Mouse (Mus musculus) hindbrain, embryonic 12.5 days (tissue): ENCODE results near the gene Chsy1. TPM values are rescaled to one million over a fixed set of nuclear protein-coding genes. Genes with fewer than 3 reads are reported as not detected.

Experiments used
- ATAC-seq: fragments of 200-750 bp; cut with Nextera tagmentation; 2 replicates; pipeline ENCODE4 v1.8.0; 2017; ENCODE audit warnings: moderate TSS enrichment; ENCODE audit not compliant: low FRiP score
- H3K27ac ChIP-seq: fragments of 300-500 bp; sonication (generic); 2 replicates; pipeline ENCODE4 v1.5.1; 2016; ENCODE audit warnings: mild to moderate bottlenecking
- H3K27me3 ChIP-seq: fragments of 300-500 bp; sonication (generic); 2 replicates; pipeline ENCODE4 v1.6.1; 2016; ENCODE audit warnings: mild to moderate bottlenecking
- H3K36me3 ChIP-seq: fragments of 300-500 bp; sonication (generic); 2 replicates; pipeline ENCODE4 v1.6.1; 2016; ENCODE audit warnings: mild to moderate bottlenecking
- H3K4me1 ChIP-seq: fragments of 300-500 bp; sonication (generic); 2 replicates; pipeline ENCODE4 v1.6.1; 2016
- H3K4me2 ChIP-seq: fragments of 300-500 bp; sonication (generic); replicated peaks from 2 replicates; pipeline ENCODE4 v1.6.1; 2016; ENCODE audit warnings: mild to moderate bottlenecking
- H3K4me3 ChIP-seq: fragments of 300-500 bp; sonication (generic); 2 replicates; pipeline ENCODE4 v1.5.1; 2016; ENCODE audit warnings: mild to moderate bottlenecking
- H3K9ac ChIP-seq: fragments of 300-500 bp; sonication (generic); 2 replicates; pipeline ENCODE4 v1.6.1; 2016; ENCODE audit warnings: mild to moderate bottlenecking, moderate library complexity
- H3K9me3 ChIP-seq: fragments of 300-500 bp; sonication (generic); replicated peaks from 2 replicates; pipeline ENCODE4 v1.6.1; 2016; ENCODE audit warnings: mild to moderate bottlenecking
- WGBS: fragments of 180-500 bp; shearing (Covaris S2); methylation state at CpG from one replicate; pipeline ENCODE4 v1.1.7; 2016; 5-methylcytosine and 5-hydroxymethylcytosine counted together
- polyA plus RNA-seq: library from polyadenylated mRNA; unstranded; fragments of >200 nt; fragmentation: Nextera tagmentation; extraction: Ambion mirVana; gene quantifications from 2 replicates; pipeline ENCODE4 v1.2.1, GENCODE M21; 2016

Chsy1 gene
- polyA plus RNA-seq, 1 experiment from 2014 or later: 16.1 TPM

DNA sequence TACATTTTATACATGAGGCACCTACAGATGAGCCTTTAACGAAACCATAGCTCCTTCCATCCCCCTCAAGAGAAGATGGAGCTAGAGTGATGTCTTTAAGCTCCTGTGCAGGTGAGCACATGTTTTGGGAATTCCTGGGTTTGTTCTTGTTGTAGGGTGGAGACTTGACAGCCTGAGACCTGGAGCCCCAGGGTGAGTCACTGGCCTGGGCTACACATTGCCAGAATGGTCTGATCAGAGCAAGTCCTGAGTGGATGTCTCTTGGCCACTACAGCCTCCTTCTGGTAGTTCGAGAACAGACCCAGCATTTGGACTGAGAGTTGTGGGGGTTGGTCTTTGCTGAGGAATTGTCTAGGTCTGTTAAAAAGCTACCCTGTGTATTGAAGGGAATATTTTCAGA is 92.3 kb downstream of the Chsy1 start:
- ATAC-seq: no peak
- Histone ChIP-seq H3K4me3 (no peak overlapping the region), H3K9me3 (no peaks in the 10 kb centered on the region), H3K9ac (no peak overlapping the region), H3K4me2 (no peak overlapping the region), H3K27ac (no peak overlapping the region), H3K4me1 (peaks cover 17% of the 10 kb centered on the region), H3K27me3 (no peaks in the 10 kb centered on the region), H3K36me3 (no peaks in the 10 kb centered on the region)
- 88% methylated on average over 2 of the region's 2 CpGs for WGBS

DNA sequence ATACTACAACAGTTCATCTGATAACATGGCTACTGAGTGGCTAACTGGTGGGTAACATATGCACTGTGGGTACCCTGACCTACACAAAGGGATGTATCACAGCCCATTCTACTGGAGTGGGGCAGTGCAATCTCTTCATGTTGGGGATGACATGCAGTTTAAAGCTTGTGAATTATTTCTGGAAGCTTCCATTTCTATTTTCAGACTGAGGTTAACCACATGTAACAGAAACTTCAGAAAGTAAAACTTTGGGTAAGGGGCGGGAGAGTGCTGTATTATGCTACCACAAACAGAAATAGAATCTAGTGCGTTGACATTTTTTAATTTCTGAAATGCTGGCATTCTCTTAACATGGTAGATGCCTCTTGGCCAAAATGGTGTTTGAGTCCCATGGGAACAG is 100.6 kb downstream of the Chsy1 start:
- 88% methylated on average over 2 of the region's 2 CpGs for WGBS

DNA sequence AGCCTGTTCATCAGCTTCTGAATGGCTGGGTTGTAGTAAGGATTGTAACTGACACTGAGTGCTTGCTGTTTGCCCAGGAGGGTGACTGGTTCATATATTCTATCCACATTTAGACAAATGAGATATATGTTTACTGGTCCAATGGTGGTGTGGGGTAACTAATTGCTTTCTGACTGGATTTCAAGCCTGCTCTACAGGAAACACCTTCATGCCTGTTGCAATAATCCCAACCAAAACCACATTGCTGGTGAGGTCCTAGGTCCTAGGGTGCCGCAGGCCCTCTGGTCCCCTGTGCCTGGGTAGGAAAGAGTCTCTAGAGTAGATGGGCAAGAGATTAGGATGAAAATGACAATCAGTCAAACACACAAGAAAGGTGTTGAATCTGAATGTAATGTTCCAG is 103.6 kb downstream of the Chsy1 start:
- H3K4me2 ChIP-seq: no peak overlapping the region
- no peak for ATAC-seq
- peaks cover 4% of the 10 kb centered on the region for H3K4me1 ChIP-seq
- WGBS: 84% methylated on average over 1 of the region's 1 CpGs
- no peak overlapping the region for H3K27ac ChIP-seq
- no peaks in the 10 kb centered on the region for H3K27me3 ChIP-seq
- no peaks in the 10 kb centered on the region for H3K9me3 ChIP-seq
- H3K4me3 ChIP-seq: no peak overlapping the region
- H3K9ac ChIP-seq: no peak overlapping the region
- no peaks in the 10 kb centered on the region for H3K36me3 ChIP-seq

More for the DNA sequence above, 100.6 kb downstream of the Chsy1 start:
- ATAC-seq: no peak
- H3K27ac ChIP-seq: no peak overlapping the region
- no peak overlapping the region for H3K4me3 ChIP-seq
- no peak overlapping the region for H3K4me2 ChIP-seq
- no peaks in the 10 kb centered on the region for H3K36me3 ChIP-seq
- no peak overlapping the region for H3K9ac ChIP-seq
- H3K27me3 ChIP-seq: no peaks in the 10 kb centered on the region
- no peaks in the 10 kb centered on the region for H3K4me1 ChIP-seq
- H3K9me3 ChIP-seq: no peaks in the 10 kb centered on the region

DNA sequence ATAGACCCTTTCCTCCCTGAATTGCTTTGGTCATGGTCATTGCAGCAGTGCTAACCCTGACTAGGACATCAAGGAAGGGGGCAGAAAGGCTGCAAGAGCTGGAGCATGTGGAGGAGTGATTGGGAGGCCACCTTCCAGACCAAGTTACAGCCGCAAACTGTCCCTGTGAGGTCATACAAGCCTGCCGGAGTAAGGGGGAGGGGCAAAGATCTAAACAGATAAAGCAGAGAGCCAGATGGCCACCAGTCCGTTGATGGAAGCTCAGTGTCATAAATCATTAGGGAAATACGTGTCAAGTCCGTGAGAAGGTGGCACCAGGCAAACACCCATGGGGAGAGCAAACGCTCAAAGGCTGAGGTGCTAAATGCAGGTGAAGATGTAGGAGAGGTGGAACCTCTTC is 105.2 kb downstream of the Chsy1 start:
- Histone ChIP-seq H3K36me3 (no peaks in the 10 kb centered on the region), H3K9ac (no peak overlapping the region), H3K4me3 (no peak overlapping the region), H3K27ac (no peak overlapping the region), H3K9me3 (no peaks in the 10 kb centered on the region), H3K4me1 (peaks cover 10% of the 10 kb centered on the region), H3K27me3 (no peaks in the 10 kb centered on the region), H3K4me2 (no peak overlapping the region)
- no peak for ATAC-seq
- WGBS: 72% methylated on average over 6 of the region's 6 CpGs

DNA sequence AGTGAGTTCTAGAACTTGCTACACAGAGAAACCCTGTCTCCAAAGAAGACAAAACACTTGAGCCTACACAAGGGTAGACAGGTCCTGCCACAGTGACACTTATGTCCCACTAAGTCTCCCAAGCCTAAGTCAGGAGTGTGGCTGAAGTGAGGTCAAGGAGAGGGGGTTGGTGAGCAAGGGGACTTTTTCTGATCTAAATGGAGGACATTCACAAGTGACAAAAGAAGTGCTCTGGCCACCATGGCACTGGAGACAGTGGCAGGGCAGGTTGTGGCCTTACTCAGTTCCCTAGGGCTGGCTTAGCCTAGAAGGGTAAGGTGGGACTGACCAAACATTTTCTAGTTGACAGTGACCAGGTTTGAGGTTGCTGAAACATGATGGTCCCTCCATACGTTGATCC is 106.6 kb downstream of the Chsy1 start:
- Histone ChIP-seq H3K9me3 (no peaks in the 10 kb centered on the region), H3K9ac (no peak overlapping the region), H3K4me1 (peaks cover 10% of the 10 kb centered on the region), H3K36me3 (no peaks in the 10 kb centered on the region), H3K4me2 (no peak overlapping the region), H3K4me3 (no peak overlapping the region), H3K27me3 (no peaks in the 10 kb centered on the region), H3K27ac (no peak overlapping the region)
- WGBS: 83% methylated on average over 1 of the region's 1 CpGs
- ATAC-seq: no peak

DNA sequence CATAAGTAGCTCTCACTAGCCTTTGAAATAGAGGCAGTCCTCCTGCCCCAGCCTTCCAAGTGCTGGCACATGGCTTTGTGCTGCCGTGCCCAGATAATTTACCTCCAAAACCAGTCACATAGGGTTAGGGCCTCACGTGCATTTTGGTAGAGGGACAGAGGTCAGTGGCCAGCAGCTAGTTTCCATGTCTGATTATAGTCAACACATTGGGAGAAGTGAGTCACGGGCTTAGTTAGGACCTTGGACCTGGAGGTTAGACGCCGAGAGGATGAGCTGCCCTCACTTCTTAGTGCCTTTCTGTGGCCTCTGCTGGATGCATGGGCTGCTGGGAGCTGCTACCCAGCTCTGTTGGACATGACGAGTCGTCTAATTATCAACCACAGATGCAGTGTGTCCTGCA is 107.7 kb downstream of the Chsy1 start:
- no peak overlapping the region for H3K9ac ChIP-seq
- ATAC-seq: no peak

DNA sequence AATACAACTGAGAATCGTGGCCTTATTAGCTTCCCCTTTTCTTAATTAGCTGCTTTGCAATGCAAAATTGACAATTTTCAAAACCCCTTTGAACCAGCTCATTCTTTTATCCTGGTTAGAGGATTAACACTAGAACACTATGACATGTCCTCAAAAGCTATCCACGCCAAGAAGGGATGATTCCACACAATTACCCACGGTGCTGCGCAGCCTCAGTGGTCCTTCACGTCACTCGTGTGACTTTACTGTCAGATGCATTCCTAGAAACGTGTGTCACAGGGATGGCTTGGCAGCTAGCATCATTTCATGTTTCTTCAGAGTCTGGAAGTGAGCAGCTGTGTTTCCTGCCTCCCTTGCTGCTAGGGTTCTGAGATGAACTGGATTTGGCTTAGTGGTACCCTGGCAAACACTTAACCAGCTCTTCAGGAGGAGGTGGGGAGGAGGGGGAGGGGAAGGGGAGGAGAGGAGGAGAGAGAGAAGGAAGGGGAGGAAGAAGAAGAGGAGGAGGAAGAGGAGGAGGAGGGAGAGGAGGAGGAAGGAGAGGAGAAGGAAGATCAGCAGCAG is 108.3 kb downstream of the Chsy1 start:
- no peaks in the 10 kb centered on the region for H3K9me3 ChIP-seq
- no peak for ATAC-seq
- H3K9ac ChIP-seq: no peak overlapping the region
- H3K36me3 ChIP-seq: no peaks in the 10 kb centered on the region
- 74% methylated on average over 7 of the region's 7 CpGs for WGBS
- H3K4me1 ChIP-seq: peaks cover 12% of the 10 kb centered on the region
- peak overlapping the region; percentile 75 for H3K27ac ChIP-seq
- no peak overlapping the region for H3K4me2 ChIP-seq
- H3K4me3 ChIP-seq: no peak overlapping the region
- no peaks in the 10 kb centered on the region for H3K27me3 ChIP-seq

More for the DNA sequence above, 107.7 kb downstream of the Chsy1 start:
- no peaks in the 10 kb centered on the region for H3K36me3 ChIP-seq
- no peaks in the 10 kb centered on the region for H3K27me3 ChIP-seq
- no peaks in the 10 kb centered on the region for H3K9me3 ChIP-seq
- peaks cover 10% of the 10 kb centered on the region for H3K4me1 ChIP-seq
- H3K4me2 ChIP-seq: no peak overlapping the region
- H3K27ac ChIP-seq: no peak overlapping the region
- WGBS: 74% methylated on average over 7 of the region's 7 CpGs
- H3K4me3 ChIP-seq: no peak overlapping the region

DNA sequence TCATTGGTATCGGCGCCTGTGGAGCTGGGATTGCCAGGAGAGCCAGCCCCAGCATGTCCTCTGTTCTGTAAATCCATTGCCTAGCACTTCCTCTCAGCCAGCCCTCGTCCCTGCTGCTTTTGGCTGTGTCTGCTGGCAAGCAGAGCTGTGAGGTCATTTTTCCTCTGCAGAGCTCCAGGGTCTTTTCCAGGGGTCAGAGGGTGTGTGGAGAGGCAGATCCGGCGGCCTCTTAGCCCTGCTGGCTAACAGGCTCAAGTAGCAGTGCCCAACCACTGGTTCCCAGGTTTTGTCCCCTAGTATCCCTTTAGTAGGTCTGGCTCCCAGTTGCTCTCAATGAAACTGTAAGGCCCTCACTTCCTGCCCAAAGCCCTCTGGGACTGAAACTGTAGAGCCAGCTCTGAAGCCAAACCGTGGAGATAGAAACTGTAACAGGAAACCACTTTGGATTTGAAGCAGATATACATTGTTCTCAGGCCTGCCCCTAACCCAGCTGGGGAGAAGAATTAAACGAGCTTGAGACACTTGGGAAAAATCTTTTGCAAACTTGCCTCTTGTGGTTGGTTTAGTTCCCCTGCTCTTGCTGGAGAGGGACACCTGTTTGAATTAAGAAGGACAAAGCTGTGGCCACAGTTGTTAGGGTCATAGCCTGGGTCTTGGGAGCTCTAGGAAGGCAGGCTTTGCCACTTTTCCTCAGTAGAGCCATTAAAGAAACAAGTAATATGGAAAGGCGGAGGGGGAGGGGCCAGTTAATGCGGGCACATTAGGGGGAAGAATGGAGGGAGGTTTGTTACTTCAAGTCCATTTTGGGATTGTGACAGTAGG is 109.1 kb downstream of the Chsy1 start:
- WGBS: 38% methylated on average over 9 of the region's 9 CpGs
- H3K4me2 ChIP-seq: no peak overlapping the region
- H3K4me1 ChIP-seq: peaks cover 15% of the 10 kb centered on the region
- no peaks in the 10 kb centered on the region for H3K9me3 ChIP-seq
- ATAC-seq: no peak
- no peaks in the 10 kb centered on the region for H3K36me3 ChIP-seq
- H3K27me3 ChIP-seq: no peaks in the 10 kb centered on the region
- H3K4me3 ChIP-seq: no peak overlapping the region
- peak overlapping the region; percentile 8; the same call in 1 of the 2 replicates for H3K9ac ChIP-seq
- H3K27ac ChIP-seq: peak overlapping the region; percentile 75

DNA sequence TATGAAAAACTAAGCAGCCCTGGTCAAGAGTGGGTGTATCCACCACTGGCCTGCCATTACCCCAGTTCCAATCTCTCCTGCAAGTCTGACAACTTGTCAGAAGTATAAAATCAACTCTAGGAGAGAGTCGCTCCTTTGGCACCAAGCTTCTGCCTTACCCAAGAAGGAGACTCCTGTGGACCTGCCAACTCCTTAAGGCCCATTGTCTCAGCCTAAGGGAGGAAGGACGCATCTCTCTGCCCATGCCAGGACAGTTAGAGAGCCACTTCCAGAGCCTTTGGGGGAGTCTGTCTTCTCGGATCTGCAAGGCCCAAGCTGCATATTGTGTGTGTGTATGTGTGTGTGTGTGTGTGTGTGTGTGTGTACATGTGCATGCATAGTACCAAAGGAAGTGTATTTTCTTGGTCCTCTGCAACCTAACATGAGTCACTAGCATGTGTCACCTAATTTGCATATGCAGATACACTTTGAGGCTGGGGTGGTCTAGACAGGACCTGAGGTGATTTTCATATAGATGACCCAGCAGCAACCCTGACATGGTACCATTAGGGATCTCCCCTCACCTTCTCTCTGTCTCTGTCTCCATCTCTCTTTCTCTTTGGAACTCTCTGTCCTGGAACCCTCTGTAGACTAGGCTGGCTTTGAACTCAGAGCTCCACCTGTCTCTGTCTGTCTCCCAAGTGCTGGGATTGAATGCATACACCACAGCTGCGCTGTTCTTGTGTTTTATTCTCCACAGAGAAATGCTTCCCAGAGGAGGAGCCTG is 109.9 kb downstream of the Chsy1 start:
- peaks cover 15% of the 10 kb centered on the region for H3K4me1 ChIP-seq
- WGBS: 79% methylated on average over 4 of the region's 4 CpGs
- ATAC-seq: no peak

DNA sequence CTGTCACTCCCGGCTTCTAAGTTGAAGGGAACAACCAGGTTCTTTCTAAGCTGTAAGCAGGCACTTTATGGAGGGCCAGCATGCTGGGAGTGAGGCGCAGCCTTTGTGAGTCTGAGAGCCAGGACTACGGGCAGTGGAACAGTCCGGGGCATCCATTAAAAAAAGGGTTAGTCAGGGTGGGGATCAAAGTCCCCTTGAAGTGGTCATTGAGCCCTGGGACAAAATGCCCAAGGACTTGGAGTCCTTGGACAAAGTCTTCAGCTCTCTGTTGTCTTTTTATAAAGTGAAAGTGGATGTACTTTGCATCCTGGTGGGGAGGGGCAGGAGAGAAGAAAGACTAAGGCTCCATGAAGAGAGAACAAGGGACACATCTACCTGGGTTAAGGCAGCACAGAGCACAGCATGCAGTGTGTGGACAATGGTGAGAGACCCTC is 110.5 kb downstream of the Chsy1 start:
- H3K9ac ChIP-seq: no peak overlapping the region
- no peak overlapping the region for H3K4me3 ChIP-seq
- 0 out of 2 replicates have a peak, but pooled peaks cover 3% of the 10 kb centered on the region for H3K9me3 ChIP-seq
- H3K27ac ChIP-seq: no peak overlapping the region
- WGBS: 64% methylated on average over 4 of the region's 4 CpGs
- no peaks in the 10 kb centered on the region for H3K27me3 ChIP-seq
- H3K4me2 ChIP-seq: no peak overlapping the region
- H3K36me3 ChIP-seq: no peaks in the 10 kb centered on the region
- no peak for ATAC-seq
- peaks cover 15% of the 10 kb centered on the region for H3K4me1 ChIP-seq

More for the DNA sequence above, 109.9 kb downstream of the Chsy1 start:
- H3K27ac ChIP-seq: no peak overlapping the region
- H3K36me3 ChIP-seq: no peaks in the 10 kb centered on the region
- H3K4me3 ChIP-seq: no peak overlapping the region
- H3K27me3 ChIP-seq: no peaks in the 10 kb centered on the region
- no peak overlapping the region for H3K4me2 ChIP-seq
- 0 out of 2 replicates have a peak, but pooled peaks cover 3% of the 10 kb centered on the region for H3K9me3 ChIP-seq
- H3K9ac ChIP-seq: no peak overlapping the region

DNA sequence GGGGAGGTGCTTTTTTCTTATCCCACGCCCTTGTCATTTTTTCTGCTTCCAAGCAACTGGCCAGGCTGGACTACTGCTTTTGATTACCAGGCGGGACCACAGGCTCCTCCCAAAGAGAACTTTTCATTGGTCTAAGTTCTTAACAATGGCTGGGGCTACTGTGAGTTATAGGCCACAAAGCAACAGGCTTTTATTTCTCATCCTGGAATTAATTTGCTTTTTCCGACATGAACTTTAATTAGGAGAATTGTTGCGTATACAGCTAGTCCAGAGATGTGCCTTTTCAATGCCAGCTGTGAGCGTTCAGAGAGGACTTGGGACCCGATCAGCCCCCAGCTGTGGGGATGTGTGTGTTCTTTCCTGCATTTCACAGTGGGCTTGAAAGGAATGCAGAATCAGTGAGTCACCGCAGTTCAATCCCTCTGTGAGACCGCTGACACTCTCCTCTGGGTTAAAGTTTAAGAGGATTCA is 113.3 kb downstream of the Chsy1 start:
- Histone ChIP-seq H3K4me1 (peaks cover 13% of the 10 kb centered on the region), H3K9ac (no peak overlapping the region), H3K36me3 (no peaks in the 10 kb centered on the region), H3K4me2 (no peak overlapping the region; the same call in 1 of the 2 replicates), H3K27me3 (no peaks in the 10 kb centered on the region), H3K9me3 (0 out of 2 replicates have a peak, but pooled peaks cover 3% of the 10 kb centered on the region), H3K27ac (peak overlapping the region; percentile 40; the same call in 1 of the 2 replicates), H3K4me3 (no peak overlapping the region)
- 11% methylated on average over 8 of the region's 8 CpGs for WGBS
- ATAC-seq: no peak
